Mouse (Mus musculus): ENCODE results near the gene Mrpl57. TPM values are rescaled to one million over a fixed set of nuclear protein-coding genes. Genes with fewer than 3 reads are reported as not detected.
"Not testable (repeated sequence)": the region's sequence is repeated elsewhere in the genome, so short reads cannot be mapped to it uniquely, and the experiment has no call there.

Gene Mrpl57
- polyA plus RNA-seq, 1 experiment from 2014 or later = 161 TPM

- no peaks in the 10 kb centered on the region for H3K27me3 ChIP-seq (ENCODE audit: control insufficient read depth, insufficient read depth, low read length)
- 97% methylated on average over 2 of the region's 2 CpGs for WGBS
- H3K4me3 ChIP-seq (ENCODE audit: low read length) = no peak overlapping the region
- no peak for ATAC-seq (ENCODE audit: low FRiP score, low TSS enrichment)
- no peaks in the 10 kb centered on the region for H3K9me3 ChIP-seq (ENCODE audit: control insufficient read depth, low read length)
- no peak overlapping the region for H3K4me2 ChIP-seq (replicated peaks; ENCODE audit: low read depth, low read length)
- H3K36me3 ChIP-seq (ENCODE audit: control insufficient read depth, insufficient read depth, low read length) = peaks cover 37% of the 10 kb centered on the region
- no peaks in the 10 kb centered on the region for H3K4me1 ChIP-seq (ENCODE audit: control insufficient read depth, insufficient read depth, low read length)
- no peak overlapping the region for H3K9ac ChIP-seq (ENCODE audit: low read depth, low read length)
- H3K27ac ChIP-seq (ENCODE audit: low read depth, low read length) = no peak overlapping the region
Measured at GRCm38 (mm10) chr14:57848646-57849045, 22.6 kb downstream of the Mrpl57 start.

GRCm38 (mm10) chr14:57850330-57850729, 24.3 kb downstream of the Mrpl57 start:
- H3K4me3 ChIP-seq (ENCODE audit: low read length) = no peak overlapping the region
- H3K27me3 ChIP-seq (ENCODE audit: control insufficient read depth, insufficient read depth, low read length) = no peaks in the 10 kb centered on the region
- no peaks in the 10 kb centered on the region for H3K4me1 ChIP-seq (ENCODE audit: control insufficient read depth, insufficient read depth, low read length)
- no peak for ATAC-seq (ENCODE audit: low FRiP score, low TSS enrichment)
- H3K36me3 ChIP-seq (ENCODE audit: control insufficient read depth, insufficient read depth, low read length) = peaks cover 30% of the 10 kb centered on the region
- H3K27ac ChIP-seq (ENCODE audit: low read depth, low read length) = no peak overlapping the region
- WGBS = 87% methylated on average over 3 of the region's 3 CpGs
- no peak overlapping the region for H3K9ac ChIP-seq (ENCODE audit: low read depth, low read length)
- H3K9me3 ChIP-seq (ENCODE audit: control insufficient read depth, low read length) = no peaks in the 10 kb centered on the region
- no peak overlapping the region for H3K4me2 ChIP-seq (replicated peaks; ENCODE audit: low read depth, low read length)

GRCm38 (mm10) chr14:57852961-57853360, 26.9 kb downstream of the Mrpl57 start:
- WGBS = 78% methylated on average over 2 of the region's 2 CpGs
- Histone ChIP-seq H3K4me3 (ENCODE audit: low read length) (no peak overlapping the region), H3K9me3 (ENCODE audit: control insufficient read depth, low read length) (no peaks in the 10 kb centered on the region), H3K4me1 (ENCODE audit: control insufficient read depth, insufficient read depth, low read length) (no peaks in the 10 kb centered on the region), H3K9ac (ENCODE audit: low read depth, low read length) (no peak overlapping the region), H3K4me2 (replicated peaks; ENCODE audit: low read depth, low read length) (no peak overlapping the region), H3K27me3 (ENCODE audit: control insufficient read depth, insufficient read depth, low read length) (no peaks in the 10 kb centered on the region), H3K27ac (ENCODE audit: low read depth, low read length) (no peak overlapping the region), H3K36me3 (ENCODE audit: control insufficient read depth, insufficient read depth, low read length) (peaks cover 31% of the 10 kb centered on the region)
- no peak for ATAC-seq (ENCODE audit: low FRiP score, low TSS enrichment)

GRCm38 (mm10) chr14:57856037-57856436, 30.0 kb downstream of the Mrpl57 start:
- H3K4me2 ChIP-seq (replicated peaks; ENCODE audit: low read depth, low read length); H3K27me3 ChIP-seq (ENCODE audit: control insufficient read depth, insufficient read depth, low read length); H3K9me3 ChIP-seq (ENCODE audit: control insufficient read depth, low read length); H3K4me3 ChIP-seq (ENCODE audit: low read length); ATAC-seq (ENCODE audit: low FRiP score, low TSS enrichment); H3K4me1 ChIP-seq (ENCODE audit: control insufficient read depth, insufficient read depth, low read length); H3K27ac ChIP-seq (ENCODE audit: low read depth, low read length); H3K9ac ChIP-seq (ENCODE audit: low read depth, low read length): not testable (repeated sequence)
- peaks cover 22% of the 10 kb centered on the region; the same call in 1 of the 2 replicates for H3K36me3 ChIP-seq (ENCODE audit: control insufficient read depth, insufficient read depth, low read length)

- Histone ChIP-seq H3K27me3 (ENCODE audit: control insufficient read depth, insufficient read depth, low read length) (no peaks in the 10 kb centered on the region), H3K27ac (ENCODE audit: low read depth, low read length) (no peak overlapping the region), H3K4me1 (ENCODE audit: control insufficient read depth, insufficient read depth, low read length) (no peaks in the 10 kb centered on the region), H3K9ac (ENCODE audit: low read depth, low read length) (no peak overlapping the region), H3K4me3 (ENCODE audit: low read length) (no peak overlapping the region), H3K9me3 (ENCODE audit: control insufficient read depth, low read length) (no peaks in the 10 kb centered on the region), H3K36me3 (ENCODE audit: control insufficient read depth, insufficient read depth, low read length) (peaks cover 26% of the 10 kb centered on the region; the same call in 1 of the 2 replicates), H3K4me2 (replicated peaks; ENCODE audit: low read depth, low read length) (no peak overlapping the region)
- WGBS = 90% methylated on average over 2 of the region's 2 CpGs
- no peak for ATAC-seq (ENCODE audit: low FRiP score, low TSS enrichment)
Measured at GRCm38 (mm10) chr14:57858601-57859000, 32.6 kb downstream of the Mrpl57 start.

GRCm38 (mm10) chr14:57859520-57859919, 33.5 kb downstream of the Mrpl57 start:
- Histone ChIP-seq H3K4me2 (replicated peaks; ENCODE audit: low read depth, low read length) (no peak overlapping the region), H3K9ac (ENCODE audit: low read depth, low read length) (no peak overlapping the region), H3K27me3 (ENCODE audit: control insufficient read depth, insufficient read depth, low read length) (no peaks in the 10 kb centered on the region), H3K36me3 (ENCODE audit: control insufficient read depth, insufficient read depth, low read length) (peaks cover 35% of the 10 kb centered on the region; the same call in 1 of the 2 replicates), H3K9me3 (ENCODE audit: control insufficient read depth, low read length) (no peaks in the 10 kb centered on the region), H3K4me3 (ENCODE audit: low read length) (no peak overlapping the region), H3K27ac (ENCODE audit: low read depth, low read length) (no peak overlapping the region), H3K4me1 (ENCODE audit: control insufficient read depth, insufficient read depth, low read length) (no peaks in the 10 kb centered on the region)
- ATAC-seq (ENCODE audit: low FRiP score, low TSS enrichment) = no peak

GRCm38 (mm10) chr14:57861987-57862412, 36.0 kb downstream of the Mrpl57 start:
- H3K27ac ChIP-seq (ENCODE audit: low read depth, low read length) = no peak overlapping the region
- no peak overlapping the region for H3K9ac ChIP-seq (ENCODE audit: low read depth, low read length)
- no peaks in the 10 kb centered on the region for H3K27me3 ChIP-seq (ENCODE audit: control insufficient read depth, insufficient read depth, low read length)
- no peak for ATAC-seq (ENCODE audit: low FRiP score, low TSS enrichment)
- H3K4me1 ChIP-seq (ENCODE audit: control insufficient read depth, insufficient read depth, low read length) = no peaks in the 10 kb centered on the region
- no peak overlapping the region for H3K4me2 ChIP-seq (replicated peaks; ENCODE audit: low read depth, low read length)
- no peaks in the 10 kb centered on the region for H3K9me3 ChIP-seq (ENCODE audit: control insufficient read depth, low read length)
- 85% methylated on average over 4 of the region's 4 CpGs for WGBS
- no peak overlapping the region for H3K4me3 ChIP-seq (ENCODE audit: low read length)
- H3K36me3 ChIP-seq (ENCODE audit: control insufficient read depth, insufficient read depth, low read length) = peaks cover 45% of the 10 kb centered on the region; the same call in 1 of the 2 replicates

- 67% methylated on average over 2 of the region's 2 CpGs for WGBS
Measured at GRCm38 (mm10) chr14:57863129-57863528, 37.1 kb downstream of the Mrpl57 start.

GRCm38 (mm10) chr14:57865256-57865655, 39.2 kb downstream of the Mrpl57 start:
- H3K4me1 ChIP-seq (ENCODE audit: control insufficient read depth, insufficient read depth, low read length) = no peaks in the 10 kb centered on the region
- 89% methylated on average over 3 of the region's 3 CpGs for WGBS
- H3K9me3 ChIP-seq (ENCODE audit: control insufficient read depth, low read length) = no peaks in the 10 kb centered on the region
- H3K4me2 ChIP-seq (replicated peaks; ENCODE audit: low read depth, low read length) = no peak overlapping the region
- no peak for ATAC-seq (ENCODE audit: low FRiP score, low TSS enrichment)
- H3K4me3 ChIP-seq (ENCODE audit: low read length) = no peak overlapping the region
- no peaks in the 10 kb centered on the region for H3K27me3 ChIP-seq (ENCODE audit: control insufficient read depth, insufficient read depth, low read length)
- H3K27ac ChIP-seq (ENCODE audit: low read depth, low read length) = no peak overlapping the region
- H3K9ac ChIP-seq (ENCODE audit: low read depth, low read length) = no peak overlapping the region
- peaks cover 47% of the 10 kb centered on the region for H3K36me3 ChIP-seq (ENCODE audit: control insufficient read depth, insufficient read depth, low read length)

More at GRCm38 (mm10) chr14:57863129-57863528, 37.1 kb downstream of the Mrpl57 start:
- Histone ChIP-seq H3K4me1 (ENCODE audit: control insufficient read depth, insufficient read depth, low read length) (no peaks in the 10 kb centered on the region), H3K9me3 (ENCODE audit: control insufficient read depth, low read length) (no peaks in the 10 kb centered on the region), H3K9ac (ENCODE audit: low read depth, low read length) (no peak overlapping the region), H3K36me3 (ENCODE audit: control insufficient read depth, insufficient read depth, low read length) (peaks cover 39% of the 10 kb centered on the region; the same call in 1 of the 2 replicates), H3K4me3 (ENCODE audit: low read length) (no peak overlapping the region), H3K4me2 (replicated peaks; ENCODE audit: low read depth, low read length) (no peak overlapping the region), H3K27ac (ENCODE audit: low read depth, low read length) (no peak overlapping the region), H3K27me3 (ENCODE audit: control insufficient read depth, insufficient read depth, low read length) (no peaks in the 10 kb centered on the region)
- no peak for ATAC-seq (ENCODE audit: low FRiP score, low TSS enrichment)
